Mouse (Mus musculus) ES-Bruce4 (cell line): ENCODE measurements around the gene Asl.

Source experiments
- CTCF ChIP-seq: IDR thresholded peaks from one replicate; pipeline ENCODE4 v1.8.1; 2011; ENCODE audit warnings: low read depth, low read length
- EP300 ChIP-seq: IDR thresholded peaks from 2 replicates; pipeline ENCODE4 v1.6.1; 2011; ENCODE audit warnings: low read depth, low read length; ENCODE audit not compliant: insufficient read depth
- POLR2A ChIP-seq: IDR thresholded peaks from one replicate; pipeline ENCODE4 v1.8.1; 2011; ENCODE audit warnings: low read length; ENCODE audit not compliant: insufficient read depth

- TF ChIP-seq CTCF (no peak), POLR2A (no peak), EP300 (no peak)
Observed at GRCm38 (mm10) chr5:130009784-130010183, 19.3 kb downstream of the Asl start.
